Mouse (Mus musculus): Measurements from ENCODE around the gene 1700020D05Rik. TPM values are rescaled to one million over a fixed set of nuclear protein-coding genes. Genes with fewer than 3 reads are reported as not detected.

Gene 1700020D05Rik
- polyA plus RNA-seq, 1 experiment = 0.18 TPM

GRCm38 (mm10) chr19:5459019-5459418 lies 44.6 kb downstream of the 1700020D05Rik start:
- Histone ChIP-seq H3K4me3 (replicated peaks) (no peak overlapping the region), H3K36me3 (ENCODE audit: control insufficient read depth) (peaks cover 25% of the 10 kb centered on the region), H3K27me3 (ENCODE audit: control insufficient read depth) (peaks cover 10% of the 10 kb centered on the region), H3K4me1 (ENCODE audit: control insufficient read depth) (peaks cover 68% of the 10 kb centered on the region), H3K9me3 (ENCODE audit: control insufficient read depth, low read length) (no peaks in the 10 kb centered on the region)
- TF ChIP-seq TAL1 (IDR thresholded peaks at IDR 0.05; ENCODE audit: low read length) = no peak
- TF ChIP-seq GATA1 (IDR thresholded peaks at IDR 0.05; ENCODE audit: low read length) = no peak

GRCm38 (mm10) chr19:5457746-5458442 lies 45.7 kb downstream of the 1700020D05Rik start, which contains the start of gene Ccdc85b:
TSS of gene Ccdc85b (minus strand) at chr19:5457894.
- TF ChIP-seq GATA1 (IDR thresholded peaks at IDR 0.05; ENCODE audit: low read length) (no peak), TAL1 (IDR thresholded peaks at IDR 0.05; ENCODE audit: low read length) (no peak)
- peaks cover 10% of the 10 kb centered on the region for H3K27me3 ChIP-seq (ENCODE audit: control insufficient read depth)
- H3K36me3 ChIP-seq (ENCODE audit: control insufficient read depth) = peaks cover 14% of the 10 kb centered on the region
- H3K4me1 ChIP-seq (ENCODE audit: control insufficient read depth) = peaks cover 68% of the 10 kb centered on the region
- peak within 1 kb of the TSS; percentile 76 for H3K4me3 ChIP-seq (replicated peaks)
- H3K9me3 ChIP-seq (ENCODE audit: control insufficient read depth, low read length) = no peaks in the 10 kb centered on the region

GRCm38 (mm10) chr19:5456922-5457745 lies 46.5 kb downstream of the 1700020D05Rik start:
- TF ChIP-seq TAL1 (IDR thresholded peaks at IDR 0.05; ENCODE audit: low read length) = no peak
- Histone ChIP-seq H3K4me3 (replicated peaks) (peak overlapping the region; percentile 76), H3K4me1 (ENCODE audit: control insufficient read depth) (peaks cover 65% of the 10 kb centered on the region), H3K9me3 (ENCODE audit: control insufficient read depth, low read length) (no peaks in the 10 kb centered on the region), H3K27me3 (ENCODE audit: control insufficient read depth) (peaks cover 10% of the 10 kb centered on the region), H3K36me3 (ENCODE audit: control insufficient read depth) (peaks cover 7% of the 10 kb centered on the region)

- Histone ChIP-seq H3K4me3 (replicated peaks) (peak overlapping the region; percentile 76), H3K4me1 (ENCODE audit: control insufficient read depth) (peaks cover 62% of the 10 kb centered on the region), H3K36me3 (ENCODE audit: control insufficient read depth) (peaks cover 7% of the 10 kb centered on the region), H3K9me3 (ENCODE audit: control insufficient read depth, low read length) (no peaks in the 10 kb centered on the region), H3K27me3 (ENCODE audit: control insufficient read depth) (peaks cover 10% of the 10 kb centered on the region)
- no peak for TF ChIP-seq GATA1 (IDR thresholded peaks at IDR 0.05; ENCODE audit: low read length)
- TF ChIP-seq TAL1 (IDR thresholded peaks at IDR 0.05; ENCODE audit: low read length) = no peak
Observed at GRCm38 (mm10) chr19:5456241-5456921, 47.2 kb downstream of the 1700020D05Rik start.

- no peak for TF ChIP-seq TAL1 (IDR thresholded peaks at IDR 0.05; ENCODE audit: low read length)
- no peak for TF ChIP-seq GATA1 (IDR thresholded peaks at IDR 0.05; ENCODE audit: low read length)
- no peak overlapping the region for H3K4me3 ChIP-seq (replicated peaks)
- peaks cover 54% of the 10 kb centered on the region for H3K4me1 ChIP-seq (ENCODE audit: control insufficient read depth)
- peaks cover 7% of the 10 kb centered on the region for H3K36me3 ChIP-seq (ENCODE audit: control insufficient read depth)
- H3K27me3 ChIP-seq (ENCODE audit: control insufficient read depth) = peaks cover 15% of the 10 kb centered on the region
- H3K9me3 ChIP-seq (ENCODE audit: control insufficient read depth, low read length) = no peaks in the 10 kb centered on the region
Observed at GRCm38 (mm10) chr19:5455568-5455967, 48.0 kb downstream of the 1700020D05Rik start.

GRCm38 (mm10) chr19:5455037-5455436 lies 48.5 kb downstream of the 1700020D05Rik start:
- TF ChIP-seq TAL1 (IDR thresholded peaks at IDR 0.05; ENCODE audit: low read length) (no peak), GATA1 (IDR thresholded peaks at IDR 0.05; ENCODE audit: low read length) (no peak)
- H3K27me3 ChIP-seq (ENCODE audit: control insufficient read depth) = peaks cover 20% of the 10 kb centered on the region
- H3K36me3 ChIP-seq (ENCODE audit: control insufficient read depth) = peaks cover 7% of the 10 kb centered on the region
- no peak overlapping the region for H3K4me3 ChIP-seq (replicated peaks)
- H3K9me3 ChIP-seq (ENCODE audit: control insufficient read depth, low read length) = no peaks in the 10 kb centered on the region
- peaks cover 50% of the 10 kb centered on the region for H3K4me1 ChIP-seq (ENCODE audit: control insufficient read depth)

Other genes with a start within 250 kb of the 1700020D05Rik start
- 2.6 and 2.7 TPM in 2 replicates for gene Pacs1, start 230.7 kb downstream of the 1700020D05Rik start, polyA plus RNA-seq (2012)
- gene Sf3b2, start 208.3 kb downstream of the 1700020D05Rik start, polyA plus RNA-seq (2012) = 23.0 and 27.9 TPM in 2 replicates
- not detected in 2 replicates for gene Gal3st3, start 205.5 kb downstream of the 1700020D05Rik start, polyA plus RNA-seq (2012)
- not detected in 2 replicates for gene Catsper1, start 168.0 kb downstream of the 1700020D05Rik start, polyA plus RNA-seq (2012)
- gene Cst6, start 154.2 kb downstream of the 1700020D05Rik start, polyA plus RNA-seq (2012) = not detected in 2 replicates
- 4.6 and 4.7 TPM in 2 replicates for gene Eif1ad, start 137.0 kb downstream of the 1700020D05Rik start, polyA plus RNA-seq (2012)
- 15.6 and 21.7 TPM in 2 replicates for gene Banf1, start 136.6 kb downstream of the 1700020D05Rik start, polyA plus RNA-seq (2012)
- 15.8 and 17.4 TPM in 2 replicates for gene Sart1, start 115.1 kb downstream of the 1700020D05Rik start, polyA plus RNA-seq (2012)
- not detected in 2 replicates for gene Tsga10ip, start 101.3 kb downstream of the 1700020D05Rik start, polyA plus RNA-seq (2012)
- gene Drap1, start 78.8 kb downstream of the 1700020D05Rik start, polyA plus RNA-seq (2012) = 25.1 and 29.2 TPM in 2 replicates
- 3.1 and 3.7 TPM in 2 replicates for gene AI837181, start 78.6 kb downstream of the 1700020D05Rik start, polyA plus RNA-seq (2012)
- gene Fosl1, start 56.2 kb downstream of the 1700020D05Rik start, polyA plus RNA-seq (2012) = 0.12 and 0.18 TPM in 2 replicates
- 0.54 and 0.57 TPM in 2 replicates for gene Ccdc85b, start 45.9 kb downstream of the 1700020D05Rik start, polyA plus RNA-seq (2012)
- 2.4 and 11.7 TPM in 2 replicates for gene Fibp, start 43.2 kb downstream of the 1700020D05Rik start, polyA plus RNA-seq (2012)
- gene Ctsw, start 35.3 kb downstream of the 1700020D05Rik start, polyA plus RNA-seq (2012) = not detected in 2 replicates
- 0.03 and 0.04 TPM in 2 replicates for gene Efemp2, start 29.8 kb downstream of the 1700020D05Rik start, polyA plus RNA-seq (2012)
- 5.2 and 9.4 TPM in 2 replicates for gene Mus81, start 15.4 kb downstream of the 1700020D05Rik start, polyA plus RNA-seq (2012)
- gene Cfl1, start 13.3 kb downstream of the 1700020D05Rik start, polyA plus RNA-seq (2012) = 151 and 164 TPM in 2 replicates
- 1.3 and 1.5 TPM in 2 replicates for gene Snx32, start 6.8 kb upstream of the 1700020D05Rik start, polyA plus RNA-seq (2012)
- gene Ovol1, start 56.9 kb upstream of the 1700020D05Rik start, polyA plus RNA-seq (2012) = 0.01 TPM in 2 replicates
- gene Ap5b1, start 64.2 kb upstream of the 1700020D05Rik start, polyA plus RNA-seq (2012) = 0.19 and 0.20 TPM in 2 replicates
- 82.8 and 90.8 TPM in 2 replicates for gene Rnaseh2c, start 98.1 kb upstream of the 1700020D05Rik start, polyA plus RNA-seq (2012)
- gene Kat5, start 106.5 kb upstream of the 1700020D05Rik start, polyA plus RNA-seq (2012) = 6.0 and 7.0 TPM in 2 replicates
- gene Rela, start 133.7 kb upstream of the 1700020D05Rik start, polyA plus RNA-seq (2012) = 4.1 and 6.0 TPM in 2 replicates
- gene Sipa1, start 159.9 kb upstream of the 1700020D05Rik start, polyA plus RNA-seq (2012) = 63.2 and 69.8 TPM in 2 replicates
- gene Map3k11, start 185.0 kb upstream of the 1700020D05Rik start, polyA plus RNA-seq (2012) = 18.5 and 20.2 TPM in 2 replicates
- 43.8 and 46.7 TPM in 2 replicates for gene Pcnx3, start 185.1 kb upstream of the 1700020D05Rik start, polyA plus RNA-seq (2012)
- gene Kcnk7, start 200.6 kb upstream of the 1700020D05Rik start, polyA plus RNA-seq (2012) = 0.04 and 0.06 TPM in 2 replicates
- 88.4 and 106 TPM in 2 replicates for gene Ehbp1l1, start 222.5 kb upstream of the 1700020D05Rik start, polyA plus RNA-seq (2012)
- 33.0 and 41.0 TPM in 2 replicates for gene Fam89b, start 225.9 kb upstream of the 1700020D05Rik start, polyA plus RNA-seq (2012)
- gene Ltbp3, start 237.1 kb upstream of the 1700020D05Rik start, polyA plus RNA-seq (2012) = 0.06 and 0.09 TPM in 2 replicates